ENCODE assay signal across 14 mouse cellular contexts in the genomic region with DNA sequence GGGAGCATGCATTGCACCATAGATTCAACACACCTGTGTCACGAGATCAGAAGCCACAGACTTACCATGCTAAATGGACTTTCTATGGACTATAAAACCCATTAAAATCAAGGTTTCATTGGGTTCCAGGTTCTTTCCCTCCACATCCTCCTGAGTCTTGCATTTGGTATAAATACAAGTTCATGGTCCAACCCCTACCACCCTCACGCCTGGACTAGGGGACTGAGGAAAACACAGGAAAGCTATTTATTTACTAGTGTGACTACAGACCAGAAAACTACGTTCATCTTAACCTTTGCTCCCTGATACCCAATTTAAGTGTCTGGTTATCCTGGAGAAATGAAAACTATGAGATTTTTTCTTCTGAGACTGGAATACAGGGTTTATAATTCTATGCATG. TPM values are rescaled to one million over a fixed set of nuclear protein-coding genes. Genes with fewer than 3 reads are reported as not detected.
A peak's percentile ranks its signal among the peaks of the same experiment; 100 is the strongest.
DNase-seq lines count a peak whose midpoint lies in the region; ATAC-seq and TF ChIP-seq lines count a peak whose summit lies in the region.
"Had no signal": no experiment of that assay in that cellular context is flagged by ENCODE, and none has a peak within 500 bp of the region (broad histone marks: within the 10 kb centered on the region; RNA-seq: fewer than 3 reads in every experiment).

A gene (minus strand): TSS at position 144 of the 400 bp plus-strand sequence.

- H3K9me3 ChIP-seq in heart, embryonic 11.5 days (replicated peaks; ENCODE audit: control insufficient read depth, low read length), result no peaks in the 10 kb centered on the region
- H3K9me3 ChIP-seq in kidney, postnatal 0 days (replicated peaks; ENCODE audit: low read length), result no peaks in the 10 kb centered on the region
- no peaks in the 10 kb centered on the region for H3K9me3 ChIP-seq in forebrain, embryonic 14.5 days (replicated peaks; ENCODE audit: control insufficient read depth, low read length)
- H3K9me3 ChIP-seq: embryonic facial prominence, embryonic 10.5 days; forebrain, embryonic 13.5 days; intestine, embryonic 15.5 days had no signal

- H3K4me2 ChIP-seq in heart, embryonic 11.5 days, result no peak within 1 kb of the TSS
- H3K4me2 ChIP-seq in kidney, postnatal 0 days (ENCODE audit: low read length), result peak within 1 kb of the TSS; percentile 6; the same call in 1 of the 2 replicates
- H3K4me2 ChIP-seq in forebrain, embryonic 14.5 days (ENCODE audit: low read length), result no peak within 1 kb of the TSS
- H3K4me2 ChIP-seq: forebrain, embryonic 13.5 days; intestine, embryonic 15.5 days had no signal

- H3K27me3 ChIP-seq in heart, embryonic 11.5 days (ENCODE audit: control insufficient read depth, insufficient read depth, low read length), result no peaks in the 10 kb centered on the region
- H3K27me3 ChIP-seq in kidney, postnatal 0 days (ENCODE audit: insufficient read depth, low read length), result no peaks in the 10 kb centered on the region
- H3K27me3 ChIP-seq in forebrain, embryonic 14.5 days (replicated peaks; ENCODE audit: control insufficient read depth, insufficient read depth, low read length), result no peaks in the 10 kb centered on the region
- H3K27me3 ChIP-seq: forebrain, embryonic 13.5 days; intestine, embryonic 15.5 days had no signal

- H3K4me1 ChIP-seq in heart, embryonic 11.5 days (ENCODE audit: control insufficient read depth, insufficient read depth, low read length), result 0 out of 2 replicates have a peak, but pooled peaks cover 7% of the 10 kb centered on the region
- no peaks in the 10 kb centered on the region for H3K4me1 ChIP-seq in kidney, postnatal 0 days (replicated peaks; ENCODE audit: insufficient read depth, low read length)
- no peaks in the 10 kb centered on the region for H3K4me1 ChIP-seq in forebrain, embryonic 14.5 days (ENCODE audit: control insufficient read depth, insufficient read depth, low read length)
- H3K4me1 ChIP-seq: embryonic facial prominence, embryonic 10.5 days; forebrain, embryonic 13.5 days; intestine, embryonic 15.5 days had no signal

- H3K4me3 ChIP-seq in heart, embryonic 11.5 days (ENCODE audit: low read depth, low read length), result no peak within 1 kb of the TSS
- H3K4me3 ChIP-seq in kidney, postnatal 0 days (replicated peaks; ENCODE audit: low read depth, low read length), result no peak within 1 kb of the TSS
- no peak within 1 kb of the TSS for H3K4me3 ChIP-seq in forebrain, embryonic 14.5 days (ENCODE audit: low read depth, low read length)
- H3K4me3 ChIP-seq: embryonic facial prominence, embryonic 10.5 days; forebrain, embryonic 13.5 days; intestine, embryonic 15.5 days had no signal

- no peak for TF ChIP-seq CTCF in kidney, postnatal 0 days (IDR thresholded peaks at IDR 0.05; ENCODE audit: low read depth)

- no peaks in the 10 kb centered on the region for H3K36me3 ChIP-seq in heart, embryonic 11.5 days (ENCODE audit: control insufficient read depth, insufficient read depth, low read length)
- no peaks in the 10 kb centered on the region for H3K36me3 ChIP-seq in kidney, postnatal 0 days (ENCODE audit: insufficient read depth, low read length)
- H3K36me3 ChIP-seq in forebrain, embryonic 14.5 days (ENCODE audit: control insufficient read depth, insufficient read depth, low read length), result no peaks in the 10 kb centered on the region
- H3K36me3 ChIP-seq: embryonic facial prominence, embryonic 10.5 days; intestine, embryonic 15.5 days had no signal

- H3K9ac ChIP-seq in heart, embryonic 11.5 days (ENCODE audit: low read depth, low read length), result no peak within 1 kb of the TSS
- no peak within 1 kb of the TSS for H3K9ac ChIP-seq in kidney, postnatal 0 days (ENCODE audit: low read depth, low read length)
- no peak within 1 kb of the TSS for H3K9ac ChIP-seq in forebrain, embryonic 14.5 days (ENCODE audit: low read length)
- H3K9ac ChIP-seq: forebrain, embryonic 13.5 days; intestine, embryonic 15.5 days had no signal

- no peak for ATAC-seq in heart, embryonic 11.5 days (replicated peaks; ENCODE audit: insufficient number of reproducible peaks, low FRiP score, low TSS enrichment)
- peak; percentile 71 for ATAC-seq in kidney, postnatal 0 days (replicated peaks; ENCODE audit: low FRiP score, low read depth)
- ATAC-seq in monocyte, adult 5-6 weeks (replicated peaks; ENCODE audit: insufficient number of reproducible peaks, low FRiP score, low TSS enrichment, poor library complexity, severe bottlenecking), result no peak
- no peak for ATAC-seq in forebrain, embryonic 14.5 days
- ATAC-seq: forebrain, embryonic 13.5 days; intestine, embryonic 15.5 days had no signal

- WGBS in heart, embryonic 11.5 days (ENCODE audit: insufficient replicate concordance), result 82% methylated on average over 3 of the region's 3 CpGs
- 71% methylated on average over 3 of the region's 3 CpGs for WGBS in kidney, postnatal 0 days
- WGBS in forebrain, embryonic 14.5 days, result 93% methylated on average over 3 of the region's 3 CpGs

- no peak within 1 kb of the TSS for H3K27ac ChIP-seq in heart, embryonic 11.5 days (ENCODE audit: low read depth, low read length)
- H3K27ac ChIP-seq in kidney, postnatal 0 days, result peak within 1 kb of the TSS; percentile 36; the same call in 1 of the 2 replicates
- no peak within 1 kb of the TSS for H3K27ac ChIP-seq in forebrain, embryonic 14.5 days (ENCODE audit: low read depth, low read length)
- H3K27ac ChIP-seq: embryonic facial prominence, embryonic 10.5 days; forebrain, embryonic 13.5 days; intestine, embryonic 15.5 days had no signal

- no peak for DNase-seq in heart, adult 8-10 months (ENCODE audit: low spot score)
- no peak for DNase-seq in heart, adult 9 months (ENCODE audit: low spot score in 2 of 2)
- DNase-seq in kidney, postnatal 0 days (ENCODE audit: low spot score), result peak; percentile 16
- DNase-seq in forebrain, embryonic 14.5 days (ENCODE audit: low spot score), result no peak
- no peak for DNase-seq in embryo, embryonic 10.5 days (ENCODE audit: low spot score)
- no peak for DNase-seq in right cerebral cortex, postnatal 4 days
- DNase-seq: adrenal gland, adult 8-10 months; cerebellum, adult 18-20 months; lung, postnatal 14 days had no signal

RNA-seq across cellular contexts. Expression of the gene that starts here (rescaled TPM):
- total RNA-seq in heart, adult 8-10 months (2022), result 10 to 100 TPM in 3 of 4 experiments, 1 to 10 TPM in 1; 9.7 to 16.0 (median 11.8) TPM
- polyA plus RNA-seq in heart, embryonic 11.5 days (2014; fragmentation: Nextera tagmentation; extraction: Ambion mirVana), result 11.2 and 12.8 TPM in 2 replicates
- 62.8 and 69.8 TPM in 2 replicates for polyA plus RNA-seq in kidney, postnatal 0 days (2015; fragmentation: Nextera tagmentation; extraction: Ambion mirVana)
- 24.1 to 36.0 TPM (median 35.5 TPM) in 3 replicates for total RNA-seq in monocyte, adult 5-6 weeks (2017)
- 0.56 and 0.98 TPM in 2 replicates for polyA plus RNA-seq in forebrain, embryonic 14.5 days (2014; fragmentation: Nextera tagmentation; extraction: Ambion mirVana)
